Mouse (Mus musculus) layer of hippocampus, adult 18-20 months (tissue): Measurements from ENCODE around the gene Cct5. TPM values are rescaled to one million over a fixed set of nuclear protein-coding genes. Genes with fewer than 3 reads are reported as not detected.

ENCODE experiments used
- DNase-seq, 2 experiments: peaks; one replicate each; pipeline ENCODE4 v3.0.0; 2022; ENCODE audit warnings: low spot score in 2 of 2
- total RNA-seq, 2 experiments: library from RNA; stranded (reverse); gene quantifications; 2 replicates each; pipeline ENCODE4 v1.2.3; 2021

Cct5 gene
- total RNA-seq, 2 experiments from 2014 or later, result 240 to 245 TPM

DNA sequence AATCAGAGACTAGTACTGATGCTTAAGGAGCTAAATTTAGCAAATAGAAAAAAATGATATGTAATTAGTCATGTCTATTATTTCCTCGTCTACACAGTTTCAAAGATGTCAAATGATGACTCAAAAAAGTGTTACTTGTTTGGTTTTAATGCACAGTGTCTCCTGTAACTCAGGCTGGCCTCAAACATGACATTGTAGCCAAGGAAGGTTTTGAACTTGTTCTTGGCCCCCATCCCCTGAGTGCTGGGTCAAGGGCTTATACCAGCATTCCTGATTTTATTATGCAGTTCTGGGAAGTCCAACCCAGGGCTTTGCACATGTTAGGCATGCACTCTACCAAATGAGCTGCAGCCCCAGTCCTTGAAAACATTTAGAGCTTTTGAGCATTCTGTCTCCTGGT, 35.8 kb downstream of the Cct5 start:
- DNase-seq, result no peak

DNA sequence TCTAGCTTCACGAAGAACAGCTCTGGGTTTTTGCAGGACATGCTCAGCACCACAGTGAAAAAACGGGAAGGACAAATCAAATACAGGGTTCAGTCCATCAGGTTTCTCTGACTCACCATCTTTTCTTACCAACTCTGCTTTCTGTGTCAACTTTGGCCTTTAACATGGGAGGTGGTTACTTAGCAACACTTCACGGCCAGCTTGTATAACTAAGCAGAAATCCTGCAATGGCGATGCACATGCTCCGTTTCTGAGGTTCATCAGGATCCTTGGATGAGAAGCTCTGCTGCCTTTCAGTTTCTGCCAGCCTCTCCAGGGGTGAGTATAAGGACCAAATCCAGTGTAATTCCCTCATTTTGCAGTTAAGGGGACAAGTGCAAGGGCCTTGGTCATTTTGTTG, 36.4 kb downstream of the Cct5 start, which contains the start of gene Cmbl:
Gene Cmbl (plus strand): TSS at position 206 of the 400 bp plus-strand sequence.
- DNase-seq, result peak in 1 of 2 experiments; percentile 50

DNA sequence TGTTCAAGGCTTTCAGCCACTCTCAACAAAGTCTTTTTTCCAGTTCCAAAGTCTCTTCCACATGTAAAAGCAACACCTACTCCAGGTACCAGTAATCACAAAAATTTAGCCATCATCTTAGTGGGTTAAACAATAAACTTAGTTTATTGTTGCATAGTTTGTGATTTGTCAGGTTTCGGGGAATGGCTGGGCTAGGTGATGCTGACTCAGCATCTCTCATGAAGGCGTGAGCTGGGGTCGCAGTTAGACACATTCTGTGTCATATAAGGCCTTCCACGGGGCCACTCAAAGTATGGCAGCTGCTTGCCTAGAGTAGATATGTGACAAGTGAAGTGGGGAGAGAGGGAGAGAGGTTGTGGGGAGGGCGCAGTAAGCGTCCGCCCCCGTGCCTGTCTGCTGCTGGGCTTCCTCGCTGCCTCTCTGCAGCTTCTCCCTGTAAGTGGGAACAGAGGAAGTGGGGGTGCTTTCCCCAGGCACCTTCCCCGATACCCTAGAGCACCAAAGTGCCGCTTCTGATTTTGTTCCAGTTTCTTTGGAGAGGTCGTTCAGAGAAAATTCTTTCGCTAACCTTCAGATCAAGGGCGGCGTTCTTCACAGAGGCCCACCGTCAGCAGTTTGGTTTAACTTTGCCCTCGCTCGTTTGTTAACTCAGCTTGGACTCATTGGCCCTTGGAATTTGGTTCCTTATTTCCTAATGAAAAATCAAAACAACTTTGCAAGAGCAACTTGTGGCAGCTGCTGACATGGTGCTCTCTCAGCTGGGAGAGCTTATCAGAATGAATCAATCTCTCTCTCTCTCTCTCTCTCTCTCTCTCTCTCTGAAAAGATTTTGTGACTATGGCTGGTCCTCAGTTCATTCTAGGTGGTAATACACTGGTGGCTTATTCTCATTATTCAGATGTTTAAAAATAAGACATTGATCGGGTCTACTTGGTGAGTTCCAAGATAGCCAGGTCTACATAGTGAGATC, 37.7 kb downstream of the Cct5 start:
- no peak for DNase-seq

DNA sequence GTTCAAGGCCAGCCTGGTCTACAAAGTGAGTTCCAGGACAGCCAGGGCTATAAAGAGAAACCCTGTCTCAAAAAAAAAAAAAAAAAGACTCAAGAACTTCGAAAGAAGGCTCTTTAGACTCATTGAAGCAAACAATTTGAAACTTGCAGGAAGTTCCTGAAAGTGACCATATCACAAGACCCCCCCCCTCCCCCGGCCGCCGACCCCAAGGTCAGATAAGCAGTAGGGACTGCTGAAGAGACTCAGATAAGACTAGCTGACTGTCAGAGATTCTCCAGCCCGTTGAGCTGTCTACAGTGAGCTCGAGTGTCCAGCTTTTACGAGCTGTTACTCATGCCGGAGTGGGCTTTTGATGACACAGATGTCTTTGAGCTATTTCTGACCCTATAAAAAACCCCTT, 38.8 kb downstream of the Cct5 start:
- no peak for DNase-seq

DNA sequence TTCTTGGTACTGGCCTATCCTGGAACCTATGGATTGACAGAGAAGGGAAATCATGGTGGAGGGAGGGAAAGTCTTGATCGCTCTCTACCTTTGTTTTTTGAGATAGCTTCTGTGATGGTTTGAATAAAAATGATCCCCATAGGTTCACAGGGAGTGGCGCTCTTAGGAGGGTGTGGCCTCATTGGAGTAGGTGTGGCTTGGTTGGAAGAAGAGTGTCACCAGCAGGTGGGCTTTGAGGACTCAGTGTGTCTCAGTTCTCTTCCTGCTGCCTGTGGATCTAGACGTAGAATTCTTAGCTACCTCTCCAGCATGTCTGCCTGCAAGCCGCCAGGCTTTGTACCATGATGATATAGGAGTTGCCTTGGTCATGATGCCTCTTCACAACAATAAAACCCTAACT, 39.6 kb downstream of the Cct5 start:
- DNase-seq, result no peak

DNA sequence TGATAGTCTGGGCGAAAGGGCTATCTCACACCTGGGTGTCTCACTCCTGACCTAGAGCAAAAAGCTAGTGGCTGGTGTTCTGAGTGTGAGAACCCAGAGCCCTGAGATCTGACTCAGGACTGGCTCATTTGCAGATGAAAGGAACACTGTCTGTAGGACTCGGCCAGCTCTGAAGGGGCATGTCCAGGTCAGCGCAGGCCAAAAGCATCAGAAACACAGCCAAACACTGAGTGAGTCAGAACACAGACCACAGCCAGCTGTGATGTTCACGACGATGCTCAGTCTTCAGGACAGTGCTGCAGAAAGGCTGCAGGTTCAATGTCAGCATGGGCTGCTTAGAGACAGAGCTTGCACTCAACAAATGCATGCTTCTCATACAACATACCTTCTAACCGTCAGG, 40.2 kb downstream of the Cct5 start:
- DNase-seq, result no peak

DNA sequence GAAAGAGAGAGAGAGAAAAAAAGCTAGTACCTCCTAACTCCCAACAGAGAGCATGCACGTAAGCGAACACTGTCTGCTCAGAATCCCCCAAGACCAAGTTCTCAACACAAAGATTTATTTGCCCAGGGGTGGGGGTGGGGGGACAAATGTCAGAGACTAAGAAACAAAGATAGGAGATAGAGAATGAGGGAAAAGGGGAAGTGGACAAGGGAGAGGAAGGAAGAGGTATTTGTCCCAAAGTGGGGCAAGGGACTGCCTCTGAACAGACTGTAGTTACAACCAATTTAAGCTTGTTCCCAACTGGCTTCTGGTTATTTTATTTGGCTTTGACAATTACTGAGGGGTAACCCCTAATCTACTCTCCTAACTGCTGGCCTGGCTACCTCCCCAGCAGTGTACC, 46.7 kb downstream of the Cct5 start:
- DNase-seq, result no peak

DNA sequence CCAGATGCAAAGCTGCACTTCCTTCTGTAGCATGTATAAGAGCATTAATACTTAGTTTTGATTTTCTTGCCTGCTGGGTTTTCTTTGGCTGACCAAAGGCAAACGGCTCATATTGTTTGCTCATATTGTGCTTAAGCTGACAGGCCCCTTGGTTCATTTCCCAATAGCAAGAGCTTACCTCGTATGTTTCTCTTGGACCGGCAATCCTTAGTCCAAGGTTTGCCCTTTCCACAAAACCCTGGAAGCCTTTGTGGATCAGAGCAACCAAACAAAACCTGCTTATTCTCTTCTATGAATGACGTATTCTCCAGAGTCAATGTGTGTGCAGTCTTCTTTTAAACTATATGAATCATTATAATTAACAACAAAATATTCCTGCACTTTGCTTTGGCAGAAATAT, 51.2 kb downstream of the Cct5 start:
- no peak for DNase-seq

DNA sequence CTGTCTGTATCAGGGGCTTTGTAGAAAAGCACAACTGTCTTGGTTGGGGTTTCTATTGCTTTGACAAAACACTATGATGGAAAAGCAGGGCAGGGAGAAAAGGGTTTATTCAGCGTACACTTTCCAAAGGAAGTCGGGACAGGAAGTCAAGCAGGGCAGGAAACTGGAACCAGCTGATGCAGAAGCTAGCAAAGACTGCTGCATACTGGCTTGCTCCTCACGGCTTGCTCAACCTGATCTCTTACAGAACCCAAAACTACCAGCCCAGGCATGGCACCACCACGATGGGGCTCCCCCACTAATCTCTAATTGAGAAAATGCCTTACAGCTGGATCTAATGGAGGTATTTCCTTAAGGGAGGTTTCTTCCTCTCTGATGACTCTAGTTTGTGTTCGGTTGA, 54.2 kb downstream of the Cct5 start:
- no peak for DNase-seq

DNA sequence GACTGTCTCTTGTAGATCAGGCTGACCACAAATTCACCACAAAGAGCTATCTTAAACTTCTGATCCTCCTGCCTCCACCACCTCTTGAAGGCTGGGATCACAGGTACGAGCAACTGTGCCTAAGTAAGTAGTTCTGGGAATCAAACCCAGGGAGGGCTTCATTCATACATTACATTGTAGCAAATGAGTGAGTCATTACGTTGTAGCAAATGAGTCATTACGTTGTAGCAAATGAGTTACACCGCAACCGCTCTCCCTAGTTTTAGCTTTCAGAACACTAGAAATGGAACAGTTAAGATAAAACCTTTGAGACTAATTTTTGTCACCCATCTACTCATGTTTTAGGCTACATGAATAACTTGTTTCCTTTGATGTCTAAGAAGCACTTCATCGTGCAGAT, 55.3 kb downstream of the Cct5 start:
- no peak for DNase-seq

DNA sequence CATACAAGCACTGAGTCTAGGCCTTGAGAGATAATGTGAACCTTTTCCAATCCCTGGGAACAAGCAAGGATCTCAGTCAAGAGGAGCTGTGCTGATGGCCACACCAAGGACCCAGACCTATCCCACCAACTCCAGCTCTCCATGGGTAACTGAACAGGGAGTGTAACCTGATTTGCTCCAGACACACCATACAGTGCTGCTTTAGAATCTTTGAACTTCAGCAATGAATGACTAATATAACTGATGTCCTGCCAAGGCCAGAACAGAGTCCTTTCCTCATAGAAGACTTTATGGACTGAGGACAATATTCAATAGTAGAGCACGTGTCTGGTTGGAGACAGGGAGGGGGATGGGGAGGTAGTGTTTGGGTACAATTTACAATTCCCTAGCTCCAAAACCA, 56.5 kb downstream of the Cct5 start:
- DNase-seq, result no peak

DNA sequence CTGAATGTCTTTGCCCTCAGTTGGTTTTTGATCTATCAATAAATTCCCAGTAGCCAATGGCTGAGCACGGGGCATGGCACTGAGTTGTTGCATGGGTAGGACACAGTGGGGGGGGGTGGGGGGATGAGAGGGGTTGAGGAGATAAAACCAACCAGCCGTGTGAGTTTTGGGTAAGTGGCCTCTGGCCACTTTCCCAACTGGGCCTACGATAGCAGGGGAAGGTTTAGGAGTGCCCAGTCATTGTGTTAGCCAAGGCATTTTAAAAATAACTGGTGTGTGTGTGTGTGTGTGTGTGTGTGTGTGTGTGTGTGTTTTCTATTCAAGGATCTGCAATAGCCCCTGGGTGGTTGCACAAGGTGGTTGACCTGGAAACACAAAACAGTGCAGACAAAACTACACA, 58.4 kb downstream of the Cct5 start:
- DNase-seq, result no peak

DNA sequence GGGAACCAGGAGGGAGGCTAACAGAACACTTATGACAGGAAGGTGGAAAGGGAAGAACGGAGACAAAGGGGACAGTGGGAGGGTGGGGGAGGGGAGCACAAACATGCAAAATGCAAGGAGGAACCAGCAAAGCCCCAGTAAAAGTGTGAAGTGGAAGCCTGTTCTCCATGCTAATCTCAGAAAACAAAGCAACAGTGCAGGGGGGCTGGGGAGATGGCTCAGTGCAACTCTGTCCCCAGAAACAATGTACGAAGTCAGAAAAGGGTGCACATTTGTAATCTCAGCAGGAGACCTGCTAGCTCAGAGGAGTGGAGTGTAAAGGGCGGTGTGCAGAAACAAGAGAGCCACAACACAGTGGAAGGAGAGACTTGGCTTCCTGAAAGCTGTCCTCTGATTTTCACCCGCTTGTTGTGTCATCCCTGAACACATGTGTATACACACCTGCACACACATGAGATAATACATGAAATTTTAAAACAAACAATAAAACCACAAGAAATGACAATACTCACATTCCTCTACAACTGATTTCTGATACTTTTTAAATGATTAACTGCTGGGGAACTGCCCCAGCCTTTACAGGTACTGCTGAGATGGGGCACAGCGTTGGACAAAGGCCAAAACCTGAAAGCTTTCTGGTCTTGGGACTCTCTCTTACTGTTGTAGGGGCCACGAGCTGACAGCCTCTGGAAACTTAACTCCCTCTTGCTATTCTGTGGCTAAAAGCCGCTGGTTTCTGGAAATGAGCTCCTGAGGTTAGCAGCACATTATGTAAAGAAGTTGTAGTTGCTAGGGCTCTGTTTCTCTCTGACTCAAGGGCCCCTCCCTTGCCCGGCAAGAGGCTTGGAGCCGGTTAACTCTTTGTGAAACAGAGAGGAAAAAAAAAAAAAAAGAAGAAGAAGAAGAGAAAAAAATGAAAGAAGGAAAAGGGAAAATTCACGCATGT, 59.3 kb downstream of the Cct5 start:
- DNase-seq, result no peak

Other genes with a start within 250 kb of the Cct5 start
- gene Ankrd33b, start 234.1 kb downstream of the Cct5 start, total RNA-seq, result 10 to 100 TPM; 61.6 to 66.7 TPM
- gene Ropn1l, start 148.1 kb downstream of the Cct5 start, total RNA-seq, result 1 to 10 TPM in 1 of 2 experiments, under 1 TPM in 1; 0.57 to 1.1 TPM
- gene March6, start 70.8 kb downstream of the Cct5 start, total RNA-seq, result 100 to 1,000 TPM; 189 to 191 TPM
- gene Cmbl, start 36.4 kb downstream of the Cct5 start, total RNA-seq, result 10 to 100 TPM; 14.3 to 17.7 TPM
- 10 to 100 TPM; 12.5 to 12.6 TPM for gene Fam173b, start within 50 bp of the Cct5 start, total RNA-seq